Mouse (Mus musculus) skeletal muscle tissue, adult 2 months (tissue): Measurements from ENCODE around the gene Atp7b.

Source experiments
- DNase-seq: peaks from one replicate; pipeline ENCODE4 v3.0.0-alpha.2; 2012; ENCODE audit warnings: low read depth, low spot score

Atp7b gene

DNA sequence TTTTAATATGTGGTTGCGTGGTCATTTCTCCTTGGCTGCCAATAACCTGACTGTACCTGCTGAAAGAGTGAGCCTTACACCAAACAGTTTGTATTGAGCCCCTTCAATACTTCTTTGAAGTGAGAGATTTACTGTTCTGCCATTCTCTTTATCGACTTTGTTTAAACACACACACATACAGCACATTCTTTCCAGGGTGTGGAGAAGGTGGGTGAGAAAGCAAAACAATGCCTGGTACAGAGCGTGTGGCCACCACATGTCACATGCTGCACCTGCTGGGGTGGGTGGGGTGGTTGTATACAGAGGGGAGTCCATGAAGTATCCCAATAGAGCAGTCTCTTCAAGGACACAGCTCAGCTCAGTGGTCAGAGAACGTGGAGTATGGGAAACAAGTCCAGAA lies 34.9 kb downstream of the Atp7b start:
- DNase-seq = no peak

DNA sequence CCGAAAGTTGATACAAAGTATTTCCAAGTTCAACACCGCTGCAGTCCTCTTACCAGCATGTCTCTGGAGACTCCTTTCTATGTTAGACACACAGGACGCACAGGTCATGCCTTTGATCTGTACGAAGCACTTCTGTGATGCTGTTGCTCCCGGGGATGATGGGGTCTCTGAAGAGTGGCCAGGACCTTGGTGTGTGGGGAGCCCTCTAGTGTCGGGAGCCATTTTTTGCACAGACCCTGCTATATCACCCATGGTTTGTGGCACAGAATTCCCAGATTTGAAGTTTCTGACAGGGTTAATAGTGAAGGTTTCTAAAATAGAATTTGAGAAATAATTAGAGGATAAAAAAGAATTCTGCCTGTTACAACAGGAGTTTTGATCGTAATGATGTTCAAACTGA lies 37.9 kb downstream of the Atp7b start:
- no peak for DNase-seq

DNA sequence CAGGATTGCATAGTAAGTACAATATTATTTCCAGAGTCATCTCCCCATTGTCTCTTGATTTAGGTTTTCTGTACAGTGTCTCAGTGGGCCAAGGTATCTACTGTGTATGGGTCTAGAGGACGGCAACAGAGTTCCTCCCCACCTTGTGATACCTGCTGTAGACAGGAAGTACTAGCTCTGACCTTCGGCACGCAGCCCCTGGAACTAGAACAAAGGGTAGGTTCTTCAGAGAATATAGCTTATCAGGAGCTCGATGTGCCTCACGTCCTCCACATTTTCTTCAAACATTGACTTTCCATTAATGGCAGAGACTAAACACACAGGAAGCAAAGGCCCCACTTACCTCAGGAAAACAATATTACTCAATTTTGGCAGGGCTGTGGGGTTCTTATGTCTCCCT lies 40.6 kb downstream of the Atp7b start:
- no peak for DNase-seq

DNA sequence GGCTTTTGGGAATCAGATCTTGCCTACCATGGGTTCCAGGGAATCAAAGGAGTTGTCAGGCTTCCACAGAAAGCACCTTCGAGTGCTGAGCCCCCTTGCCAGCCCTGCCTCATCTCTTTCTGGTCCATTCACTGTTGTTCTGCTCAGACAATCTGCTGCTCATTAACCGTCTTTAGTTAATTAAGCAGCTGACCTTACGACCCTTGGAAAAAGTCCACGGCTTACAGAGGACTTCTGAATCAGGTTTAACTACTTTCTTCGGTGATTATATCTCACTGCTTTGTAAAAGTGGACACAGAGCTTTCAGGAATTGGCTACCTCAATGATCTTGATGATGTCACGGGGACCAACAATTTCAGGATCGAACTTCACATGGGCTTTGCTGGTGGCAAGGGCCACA lies 42.4 kb downstream of the Atp7b start:
- no peak for DNase-seq

DNA sequence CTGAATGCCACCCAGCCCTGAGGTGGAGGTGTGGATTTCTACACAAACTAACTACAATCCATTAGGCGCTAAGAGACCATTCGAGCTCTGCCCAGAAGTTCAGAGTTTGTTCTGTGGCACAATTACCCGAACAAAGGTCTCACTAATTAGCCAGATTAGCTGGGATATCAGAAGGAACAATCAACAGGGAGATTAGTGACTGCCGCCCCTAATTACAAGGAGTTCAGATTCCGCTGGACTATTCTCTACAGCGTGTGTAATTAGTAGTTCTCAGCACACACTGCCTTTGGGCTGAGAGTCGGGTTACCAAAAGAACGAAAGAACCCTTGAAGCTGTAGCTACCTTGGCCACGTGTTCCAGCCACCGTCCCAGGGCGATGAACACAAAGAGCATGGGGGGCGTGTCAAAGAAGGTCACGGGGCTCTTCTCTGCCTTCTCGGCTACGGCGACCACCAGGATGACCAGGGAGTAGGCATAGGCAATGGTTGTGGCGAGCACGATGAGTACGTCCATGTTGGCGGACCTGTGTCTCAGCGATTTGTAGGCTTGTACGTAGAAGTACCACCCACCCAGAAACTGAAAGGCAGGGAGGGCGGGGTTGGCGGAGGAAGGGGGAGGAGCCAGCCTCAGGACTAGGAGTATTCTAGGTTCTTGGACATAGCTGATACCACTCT lies 46.9 kb downstream of the Atp7b start:
- no peak for DNase-seq

DNA sequence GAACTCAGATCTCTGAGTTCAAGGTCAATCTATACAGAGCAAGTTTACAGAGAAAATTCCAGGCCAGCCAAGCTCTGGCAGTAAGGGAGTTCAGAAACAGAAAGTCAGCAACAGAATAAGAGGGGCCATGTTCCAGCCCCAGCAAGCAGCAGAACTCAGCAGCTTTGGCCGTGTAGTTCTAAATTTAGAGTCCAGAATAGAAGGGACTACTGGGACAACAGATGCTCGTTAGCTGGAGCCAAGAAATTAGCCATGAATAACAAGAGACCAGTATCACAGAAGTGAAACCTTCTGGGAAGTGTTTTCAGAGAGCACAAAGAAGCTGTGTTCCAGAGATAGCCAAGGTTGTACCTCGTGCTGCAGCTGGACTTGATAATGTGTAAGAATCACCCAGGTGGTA lies 50.7 kb downstream of the Atp7b start:
- no peak for DNase-seq

DNA sequence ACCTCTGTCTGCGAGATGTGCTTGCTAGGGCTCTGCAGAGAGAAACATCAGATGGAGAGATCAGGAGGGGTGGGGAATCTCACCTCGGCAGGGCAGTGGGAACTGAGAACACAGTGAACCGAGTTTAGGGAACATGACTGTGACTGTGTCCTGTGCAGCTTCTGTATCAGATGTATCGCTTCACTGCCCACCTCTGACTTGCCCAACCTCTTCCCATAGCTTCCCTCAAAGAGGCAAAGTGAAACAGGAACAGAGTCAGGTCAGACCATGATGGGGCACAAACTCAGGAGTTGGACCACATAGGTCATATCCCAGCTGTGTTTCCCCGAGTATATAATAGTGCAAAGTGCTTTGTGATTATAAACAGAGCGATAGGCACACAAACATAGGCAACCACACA lies 53.7 kb downstream of the Atp7b start:
- DNase-seq = no peak

DNA sequence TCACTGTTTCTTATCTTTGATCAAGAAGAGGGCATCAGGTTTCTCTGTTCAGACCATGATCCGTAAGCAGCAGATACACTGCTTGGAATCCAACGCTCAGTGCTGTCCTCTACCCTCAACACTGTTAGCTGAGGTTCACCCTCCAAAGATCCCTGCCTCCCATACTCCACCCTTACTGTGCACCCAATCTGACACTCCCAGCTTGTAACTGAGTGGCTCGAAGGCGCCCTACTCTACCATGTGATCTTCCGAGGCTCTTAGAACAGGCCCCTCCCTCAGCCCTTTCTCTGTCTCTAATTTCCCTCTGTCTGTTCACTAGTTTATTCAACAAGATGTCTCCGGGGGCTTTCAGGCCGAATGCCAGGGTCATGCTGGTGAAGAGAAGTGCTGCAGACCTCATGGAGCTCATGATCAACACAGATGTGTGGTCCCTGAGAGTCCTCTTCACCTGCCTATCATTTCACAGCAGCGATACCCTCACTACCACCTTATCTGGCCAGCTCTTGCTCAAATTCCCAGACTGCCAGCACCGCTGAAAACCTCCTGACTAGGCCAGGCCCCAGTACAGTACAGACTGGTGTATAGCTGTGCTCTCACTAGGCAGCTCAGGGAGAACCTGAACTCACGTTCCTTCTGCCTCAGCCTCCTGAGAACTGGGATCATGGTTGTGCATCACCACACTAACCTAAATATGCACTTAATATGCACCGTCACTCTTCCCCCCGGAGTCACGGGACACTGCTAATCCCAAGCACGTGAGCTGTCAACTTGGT lies 55.2 kb downstream of the Atp7b start:
- DNase-seq = no peak

DNA sequence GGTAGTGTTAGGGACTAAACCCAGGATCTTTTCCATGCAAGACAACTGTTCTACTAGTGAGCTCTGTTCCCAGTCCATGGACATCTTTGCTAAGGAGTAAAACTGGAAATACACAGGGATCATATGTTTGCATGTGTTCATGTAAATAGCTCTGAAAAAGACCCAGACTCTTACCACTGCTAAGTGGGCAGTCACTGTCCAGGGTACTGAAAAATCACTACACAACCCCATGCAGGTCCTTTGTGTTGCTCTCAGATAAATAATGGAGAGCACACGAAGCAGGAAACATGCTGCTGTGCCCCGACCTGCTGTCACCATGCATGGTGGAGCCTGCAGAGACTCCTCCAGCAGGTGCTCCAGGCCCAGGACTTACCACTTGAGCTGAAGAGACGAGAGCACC lies 64.9 kb downstream of the Atp7b start:
- DNase-seq = no peak

DNA sequence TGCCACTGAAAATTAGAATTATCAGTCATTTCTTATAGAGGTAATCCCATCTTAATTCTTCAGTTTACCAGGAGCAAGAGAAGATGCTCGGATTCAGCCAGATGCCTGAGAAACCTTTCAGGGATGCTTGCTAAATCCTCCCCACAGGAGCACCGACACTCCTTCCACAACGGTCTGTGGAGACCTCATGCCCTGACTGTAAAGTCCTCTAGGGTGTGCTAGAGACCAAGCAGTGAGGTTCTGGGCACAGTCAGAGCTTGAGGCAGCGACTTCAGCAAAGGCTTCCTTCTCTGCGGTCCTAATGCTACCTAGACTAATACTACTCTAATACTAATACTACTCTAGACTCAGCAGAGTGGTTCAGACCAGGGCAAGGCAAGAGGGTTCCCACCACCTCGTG lies 67.9 kb downstream of the Atp7b start:
- DNase-seq = peak; percentile 31

DNA sequence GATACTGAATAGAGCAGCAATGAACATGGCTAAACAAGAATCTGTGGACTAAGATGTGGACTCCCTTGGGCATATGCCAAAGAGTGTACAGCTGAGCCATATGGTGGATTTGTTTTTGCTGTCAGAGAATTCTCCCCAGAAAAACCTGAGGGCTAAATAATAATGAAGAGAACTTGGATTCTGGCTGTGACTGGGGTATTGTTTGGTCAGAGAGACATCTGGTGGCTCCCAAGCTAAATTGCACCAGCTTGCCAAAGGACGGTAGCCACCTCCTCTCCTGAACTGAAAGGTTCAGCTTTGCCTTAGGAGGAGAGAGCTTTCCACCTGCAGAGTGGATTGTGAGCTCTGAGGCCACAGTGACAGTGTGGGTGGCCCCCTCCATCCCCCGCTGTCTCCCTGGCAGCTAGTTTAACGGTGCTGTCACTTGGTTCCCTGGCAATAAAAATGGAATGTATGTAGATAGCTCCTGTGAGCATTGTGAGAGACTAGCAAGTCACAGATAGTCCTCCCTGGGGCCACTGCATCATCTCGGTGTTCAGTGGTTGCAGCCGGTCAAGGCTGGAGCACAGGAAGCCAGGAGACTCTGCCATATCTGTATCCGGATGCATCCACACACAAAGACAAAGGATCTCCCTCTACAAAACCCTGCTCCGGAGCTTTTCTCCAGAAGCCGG lies 78.3 kb downstream of the Atp7b start:
- no peak for DNase-seq

DNA sequence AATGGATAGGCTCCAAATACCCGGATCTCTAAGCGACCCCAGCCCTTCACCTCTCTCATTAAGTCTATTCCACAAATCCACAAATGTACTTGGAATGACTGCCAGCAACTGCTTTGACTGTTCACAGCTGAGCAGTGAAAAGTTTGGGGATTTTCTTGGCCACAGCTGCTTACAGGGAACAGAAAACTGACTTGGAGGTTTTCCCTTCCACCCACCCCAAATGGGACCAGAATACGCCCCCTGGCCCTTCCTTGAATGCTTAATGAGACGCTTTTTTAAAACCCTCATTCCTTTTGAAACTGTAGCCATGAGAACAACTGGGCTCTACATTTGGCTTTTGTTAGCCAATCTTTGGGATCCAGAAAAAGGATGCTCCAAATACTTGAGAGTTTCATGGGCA lies 81.9 kb downstream of the Atp7b start:
- DNase-seq = no peak

DNA sequence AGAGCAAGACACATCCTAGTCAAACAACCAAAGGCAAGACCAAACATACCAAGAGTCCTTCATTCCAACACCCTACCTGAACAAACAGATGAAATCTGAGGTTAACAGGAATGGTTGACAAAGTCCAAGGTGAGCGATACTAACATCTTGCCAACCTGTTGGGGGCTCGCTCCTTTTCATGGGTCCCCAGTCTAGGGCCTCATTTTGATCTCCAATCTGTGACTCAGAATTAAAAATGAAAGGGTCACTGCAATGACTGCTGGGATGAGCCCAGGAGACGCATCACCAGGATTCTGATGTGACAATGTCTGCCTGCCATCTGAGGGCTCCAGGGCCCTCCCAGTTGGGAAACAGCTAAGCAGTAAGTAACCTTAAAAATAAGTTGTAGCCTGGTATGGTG lies 90.6 kb downstream of the Atp7b start, which contains the start of gene Ccdc70:
Gene Ccdc70, plus strand, starts transcription at position 301 of the 400 bp plus-strand sequence.
- no peak for DNase-seq

DNA sequence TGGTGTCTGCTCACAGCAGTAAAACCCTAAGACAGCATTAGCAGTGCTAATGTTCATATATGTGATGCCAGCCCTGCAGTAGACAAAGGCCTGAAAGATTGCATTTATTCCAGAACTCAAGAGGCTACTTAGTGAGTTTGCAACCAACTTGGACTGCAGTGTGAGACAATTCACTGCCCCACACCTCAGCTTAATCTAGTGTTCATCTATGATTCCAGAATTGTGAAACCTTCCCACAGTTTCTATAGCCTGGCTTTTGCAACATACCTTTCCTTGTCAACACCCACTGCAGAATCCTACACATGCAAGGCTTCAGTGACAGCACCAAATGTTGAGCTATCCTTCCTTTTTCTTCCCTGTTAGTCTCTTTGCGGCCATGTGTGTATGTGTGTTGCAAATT lies 93.5 kb downstream of the Atp7b start:
- DNase-seq = no peak

DNA sequence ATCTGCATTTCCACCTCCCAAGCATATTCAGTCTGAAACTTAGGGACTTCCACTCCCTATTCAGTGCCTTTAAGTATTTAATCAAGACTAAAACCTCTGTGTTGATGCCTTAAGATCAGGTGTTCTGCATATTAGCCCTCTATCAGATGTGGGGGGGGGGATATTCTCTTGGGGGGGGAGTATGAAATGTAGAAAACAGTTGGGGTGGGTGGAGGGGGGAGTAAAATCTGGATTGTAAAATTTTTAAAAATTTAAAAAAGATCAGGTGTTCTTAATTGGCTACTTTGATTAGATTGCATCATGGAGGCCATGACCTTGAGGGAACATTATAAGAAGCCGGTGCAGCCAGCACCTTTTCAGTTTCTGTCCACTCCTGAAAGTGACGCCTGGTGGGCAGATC lies 101.7 kb downstream of the Atp7b start, which contains the start of gene Fam90a1a:
Gene Fam90a1a, plus strand, starts transcription at position 301 of the 400 bp plus-strand sequence.
- DNase-seq = no peak

DNA sequence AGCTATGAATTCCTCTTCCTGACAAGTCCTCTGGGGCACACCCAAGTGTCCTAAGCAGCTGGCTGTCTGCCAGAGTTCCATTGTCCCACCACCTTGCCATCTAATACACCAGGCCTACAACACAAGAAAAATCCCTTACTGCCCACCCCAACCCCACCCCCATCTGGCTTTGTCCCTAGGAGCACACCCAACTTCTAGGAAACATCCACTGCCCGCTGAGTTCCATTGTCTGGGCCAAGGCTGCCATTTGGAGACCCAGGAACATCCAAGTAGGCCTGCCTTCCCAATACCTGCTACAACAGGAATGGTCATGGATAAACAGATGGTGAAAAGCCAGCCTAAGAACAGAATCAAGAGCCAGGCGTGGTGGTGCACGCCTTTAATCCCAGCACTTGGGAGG lies 103.8 kb downstream of the Atp7b start:
- no peak for DNase-seq

DNA sequence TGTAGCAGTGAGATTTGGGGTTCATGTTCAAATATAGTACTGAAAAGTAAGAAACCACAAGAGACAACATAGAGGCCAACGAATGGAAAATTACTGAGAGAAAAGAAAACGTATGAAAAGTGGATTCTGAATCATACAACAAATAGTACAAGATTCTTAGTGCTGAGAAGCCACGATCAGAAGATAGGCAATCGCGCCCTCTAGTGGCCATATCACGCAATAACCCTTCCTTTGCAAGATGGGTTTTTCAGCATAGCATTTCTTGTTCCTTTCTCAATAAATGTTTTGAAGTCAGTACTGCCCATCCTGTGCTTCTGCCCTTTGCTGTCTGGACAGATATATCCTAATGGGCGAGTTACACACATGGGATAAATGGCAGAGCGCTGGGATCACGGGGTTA lies 104.8 kb downstream of the Atp7b start:
- DNase-seq = no peak

DNA sequence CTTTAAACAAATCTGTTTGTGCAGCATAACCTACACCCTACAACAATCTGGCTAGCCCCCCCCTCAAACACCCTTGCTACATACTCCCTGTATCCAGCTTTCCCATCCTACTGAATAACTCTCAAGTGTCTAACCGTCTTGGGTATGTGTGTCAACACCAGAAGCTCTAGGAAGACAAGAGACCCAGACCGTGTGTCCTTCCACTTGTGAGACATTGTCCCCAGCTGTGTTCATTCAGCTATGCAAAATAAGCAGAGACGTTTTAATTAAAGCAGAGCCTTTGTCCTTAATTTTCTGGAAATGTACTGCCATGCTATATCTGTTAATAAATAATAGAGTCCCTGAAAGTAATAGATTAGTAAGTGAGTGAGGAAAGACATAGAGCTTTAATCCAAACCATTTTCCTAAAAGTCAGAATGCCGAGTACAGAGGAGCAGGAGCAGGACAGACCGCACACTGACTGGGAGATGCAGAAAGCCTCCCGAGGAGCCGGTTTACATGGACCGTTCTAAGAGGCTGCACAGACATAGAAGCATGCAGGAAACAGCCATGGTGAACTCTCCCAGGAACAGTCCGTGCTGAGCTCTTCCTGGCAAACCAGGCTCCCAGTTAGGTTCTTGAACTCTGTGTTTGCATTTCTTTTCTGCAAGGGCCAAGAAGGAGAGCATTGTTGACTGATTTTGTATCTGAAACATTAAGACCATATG lies 112.6 kb downstream of the Atp7b start:
- no peak for DNase-seq

DNA sequence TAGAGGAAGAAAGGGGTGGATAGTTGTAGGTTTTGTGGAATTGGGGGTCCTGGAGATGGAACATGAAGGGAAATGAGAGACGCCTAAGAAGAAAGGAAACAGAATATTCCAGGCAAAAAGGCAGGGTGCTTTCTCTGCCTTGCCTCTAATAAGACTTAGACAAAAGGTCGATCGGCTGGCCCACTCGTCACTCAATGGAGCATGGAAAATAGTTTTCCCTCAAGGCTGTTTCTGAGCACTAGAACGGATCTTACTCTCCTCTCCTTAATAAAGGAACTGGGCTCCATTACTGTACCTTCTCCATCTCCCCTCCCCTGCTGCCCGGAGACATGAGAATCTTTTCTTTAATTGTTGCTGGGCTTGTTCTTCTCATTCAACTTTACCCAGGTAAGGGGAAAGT lies 113.6 kb downstream of the Atp7b start, which contains the start of gene Defb13:
Gene Defb13, plus strand, starts transcription at position 301 of the 400 bp plus-strand sequence.
- no peak for DNase-seq
